Mouse (Mus musculus): ENCODE data around the gene Nrl.

Nrl gene

DNA sequence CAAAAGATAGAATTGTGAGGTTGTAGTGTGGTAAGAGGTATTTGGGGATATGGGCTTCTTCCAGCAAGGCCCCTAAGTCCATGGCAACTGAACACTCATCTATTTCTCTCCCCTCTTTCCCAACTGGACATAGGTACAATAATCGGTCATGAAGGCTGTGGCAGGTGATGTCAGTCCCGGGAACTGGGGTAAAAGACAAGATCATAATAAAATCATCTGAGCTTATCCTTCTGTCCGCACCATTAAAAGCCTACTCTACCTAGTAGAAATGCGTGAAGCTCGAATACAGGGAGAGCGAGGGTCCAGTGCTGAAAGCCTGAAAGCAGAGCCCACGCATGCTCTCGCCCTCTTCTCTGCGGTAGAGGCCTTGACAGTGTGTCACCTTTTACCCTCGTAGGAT, 45.2 kb downstream of the Nrl start:
- DNase-seq = no peak

DNA sequence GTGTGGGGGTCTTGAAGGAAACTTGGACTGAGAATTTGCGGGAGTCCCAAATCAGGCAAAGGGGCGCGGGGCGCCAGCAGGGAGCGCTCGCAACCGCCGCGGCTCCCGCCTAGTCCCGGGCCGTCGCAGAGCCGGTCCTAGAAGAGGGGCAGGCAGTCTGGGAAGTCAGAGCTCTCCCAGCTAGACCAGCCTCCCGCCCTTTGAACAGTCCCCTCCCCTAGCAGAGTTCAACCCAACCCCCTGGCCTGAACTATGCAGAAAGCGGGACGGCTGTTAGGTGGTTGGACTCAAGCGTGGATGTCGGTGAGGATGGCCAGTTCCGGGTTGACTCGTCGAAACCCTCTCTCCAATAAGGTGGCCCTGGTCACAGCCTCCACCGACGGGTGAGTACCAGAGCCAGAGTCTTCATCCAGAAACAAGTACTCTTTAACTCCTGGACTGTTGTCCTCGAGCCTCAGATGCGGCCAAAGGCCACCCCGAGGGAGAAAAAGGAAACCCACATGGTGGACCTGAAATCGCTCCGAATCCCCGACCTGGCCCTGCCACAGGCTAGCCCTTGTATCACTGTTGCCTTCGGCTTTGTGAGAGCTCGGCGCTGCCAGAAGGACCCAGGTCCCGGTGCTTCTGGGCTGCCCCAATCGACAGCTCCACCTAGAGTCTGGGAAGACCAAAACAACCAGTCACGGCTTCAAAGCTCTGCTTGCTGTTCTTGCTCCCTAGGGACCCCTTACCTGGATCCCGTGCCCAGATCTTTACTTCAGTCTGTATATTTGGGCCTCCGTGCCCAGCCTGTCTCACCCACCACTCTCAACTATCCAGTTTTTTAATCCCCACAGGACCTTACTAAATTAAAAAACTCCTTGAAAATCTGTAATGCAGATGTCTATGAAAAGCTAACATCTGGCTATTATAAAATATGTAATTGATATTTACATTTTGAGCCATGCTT, 45.9 kb downstream of the Nrl start, which contains the start of gene Dhrs4:
Gene Dhrs4 (plus strand): TSS at position 108 of the 949 bp plus-strand sequence.
- DNase-seq = peak; percentile 92

DNA sequence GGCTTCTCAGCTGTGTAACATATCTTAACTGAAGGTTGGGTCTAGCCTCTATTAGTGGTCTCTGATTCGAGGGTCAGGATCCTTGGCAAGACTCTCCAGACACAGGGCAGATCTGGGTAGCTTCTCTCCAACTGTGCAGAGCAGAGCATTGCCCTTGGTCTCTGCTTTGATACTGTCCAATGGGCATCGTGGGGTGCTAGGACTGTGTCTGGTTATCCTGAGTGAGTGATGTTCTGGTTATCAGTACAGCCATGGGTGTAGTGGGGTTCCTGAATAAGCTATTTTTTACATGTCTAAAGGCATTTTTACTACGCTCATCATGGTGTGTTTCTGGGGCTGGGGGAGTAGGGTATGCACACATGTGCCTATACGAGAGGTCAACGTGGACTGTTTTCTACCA, 47.0 kb downstream of the Nrl start:
- no peak for DNase-seq

DNA sequence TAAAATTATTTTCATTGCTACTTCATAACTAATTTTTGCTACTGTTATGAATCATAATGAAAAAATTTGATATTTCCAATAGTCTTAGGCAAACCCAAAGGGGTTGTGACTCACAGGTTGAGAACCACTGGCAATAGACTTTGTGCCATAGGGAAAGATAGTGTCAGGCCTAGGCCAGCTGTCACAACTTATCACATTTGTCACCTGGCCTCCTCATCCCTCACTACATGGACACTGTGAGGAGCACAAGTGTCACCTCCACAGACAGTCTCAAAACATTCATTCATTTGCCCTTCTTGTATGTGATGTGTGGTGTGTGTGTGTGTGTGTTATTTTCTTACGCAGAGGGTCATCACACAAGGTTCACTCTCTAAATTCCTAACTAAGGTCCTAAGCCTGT, 47.4 kb downstream of the Nrl start:
- DNase-seq = no peak

DNA sequence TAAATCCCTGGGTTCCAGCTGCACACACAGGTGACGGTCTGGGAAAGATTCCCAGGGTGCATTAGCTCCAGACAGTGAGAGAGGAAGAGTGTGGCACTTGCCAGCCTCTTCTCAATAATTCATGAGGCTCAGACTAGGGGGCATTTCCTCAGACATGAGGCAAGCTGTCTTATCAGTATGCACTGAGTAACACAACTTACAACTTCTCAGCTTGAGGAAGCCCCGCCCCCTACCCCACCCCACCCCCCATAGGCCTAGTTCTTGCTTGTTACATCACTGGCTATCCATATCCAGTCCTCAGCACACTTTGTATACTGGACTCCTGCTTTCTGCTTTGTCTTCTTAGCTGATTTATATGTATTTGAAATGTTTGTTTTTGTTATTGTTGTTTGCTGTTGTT, 49.1 kb downstream of the Nrl start:
- DNase-seq = no peak

DNA sequence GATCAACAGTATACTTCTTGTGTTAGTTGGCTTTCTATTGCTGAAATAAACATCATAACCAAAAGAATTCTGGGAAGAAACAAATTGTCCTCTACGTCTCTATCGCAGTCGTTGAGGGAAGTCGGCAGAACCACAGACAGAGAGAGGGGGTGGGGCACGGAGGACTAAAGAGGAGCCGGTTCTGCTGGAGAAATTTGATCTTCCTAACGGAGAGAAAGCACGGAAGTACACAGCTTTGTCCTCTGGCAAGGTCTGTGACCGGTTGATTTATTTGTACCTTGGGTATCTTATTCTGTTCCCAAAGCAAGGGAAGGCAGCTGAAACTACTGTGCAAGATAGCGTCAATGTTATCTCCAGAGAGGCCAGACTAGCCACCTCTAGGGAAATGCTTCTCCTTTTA, 54.0 kb downstream of the Nrl start:
- DNase-seq = no peak

DNA sequence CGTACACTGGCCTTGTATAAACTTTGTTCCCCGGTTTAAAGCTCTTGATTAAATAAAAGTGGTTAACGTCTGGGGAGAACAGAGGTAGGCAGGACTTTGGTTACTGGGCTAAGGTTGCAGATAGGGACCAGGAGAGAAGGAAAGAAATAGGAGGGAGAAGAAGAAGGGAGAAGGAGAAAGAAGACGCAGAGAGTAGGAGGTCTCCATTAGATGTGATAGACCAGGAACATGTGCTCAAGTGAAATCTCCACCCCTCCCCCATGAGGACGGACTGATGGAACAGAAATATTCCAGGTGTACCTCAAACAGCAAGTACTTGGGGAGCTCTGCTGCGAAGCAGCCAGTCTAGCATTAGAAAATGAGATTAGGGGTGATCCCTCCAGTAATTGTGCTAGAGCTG, 55.0 kb downstream of the Nrl start:
- DNase-seq = no peak

DNA sequence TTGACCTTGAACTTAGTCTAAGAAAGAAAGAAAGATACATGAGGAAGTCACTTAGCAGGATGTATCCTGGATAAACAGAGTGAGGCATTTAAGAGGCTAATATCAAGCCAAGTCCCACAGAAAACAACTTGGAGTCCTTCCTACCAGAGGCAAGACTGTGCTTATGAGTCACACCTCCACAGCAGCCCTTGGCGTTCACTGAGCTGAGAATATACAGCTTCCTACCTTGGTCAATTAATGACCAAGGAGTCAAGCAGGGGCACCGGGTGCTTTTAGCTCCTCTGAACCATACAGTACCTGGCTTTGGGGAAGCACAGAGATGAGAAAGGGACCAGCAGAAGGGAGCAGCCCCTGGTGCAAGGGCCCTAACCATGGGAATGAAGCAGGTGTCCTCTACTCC, 55.7 kb downstream of the Nrl start:
- DNase-seq = no peak

Data from retina, postnatal 1 day (tissue).